Comparison of ENCODE assay signal across 8 mouse cellular contexts in the genomic region with DNA sequence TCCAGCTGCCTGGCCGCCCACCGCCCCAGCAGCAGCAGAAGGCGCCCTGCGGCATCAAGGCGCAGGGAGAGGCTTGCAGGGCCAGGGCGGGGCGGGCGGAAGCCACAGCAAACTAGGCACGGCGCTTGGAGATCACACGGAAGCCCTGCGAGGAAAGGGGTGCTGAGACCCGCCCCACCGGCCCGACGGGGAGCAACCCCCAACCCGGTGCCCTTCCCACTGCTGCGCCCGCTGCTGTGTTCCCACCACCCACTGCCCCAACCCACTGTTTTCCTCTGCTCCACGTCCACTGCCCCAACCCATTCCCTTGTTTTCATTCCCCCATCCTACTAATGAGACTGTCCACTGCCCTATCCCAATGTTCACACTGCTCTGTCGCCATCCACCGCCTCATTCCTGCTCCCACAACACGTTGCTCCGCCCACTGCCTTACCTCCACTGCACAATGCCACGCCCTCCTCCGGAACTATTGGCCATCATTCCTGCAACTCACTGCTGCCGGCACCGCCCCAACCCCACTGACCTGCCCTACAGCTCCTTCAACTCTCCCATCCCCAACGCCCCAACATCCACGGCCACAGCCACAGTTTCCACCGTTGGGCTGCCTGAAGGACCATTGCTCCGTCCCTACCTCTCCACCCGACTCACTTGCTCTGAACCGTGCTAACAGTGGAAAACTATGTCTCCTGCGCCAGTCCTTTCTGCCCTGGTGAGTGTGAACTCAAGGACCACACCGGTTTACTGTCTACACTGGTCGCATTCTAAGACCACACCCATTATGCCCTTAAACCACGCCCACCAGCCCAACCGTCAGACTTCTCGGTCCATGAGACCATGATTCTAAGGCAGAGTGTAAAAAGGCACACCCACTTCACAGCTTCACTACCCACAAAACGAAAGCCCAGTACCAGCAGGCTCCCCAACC. TPM values are rescaled to one million over a fixed set of nuclear protein-coding genes. Genes with fewer than 3 reads are reported as not detected.
A peak's percentile ranks its signal among the peaks of the same experiment; 100 is the strongest.
DNase-seq lines count a peak whose midpoint lies in the region; ATAC-seq and TF ChIP-seq lines count a peak whose summit lies in the region.

No protein-coding gene starts in this region.

- H3K27ac ChIP-seq in bone marrow macrophage, adult 2 months (ENCODE audit: insufficient read depth, low read depth, low read length): no peak overlapping the region
- no peak overlapping the region for H3K27ac ChIP-seq in embryonic facial prominence, embryonic 14.5 days (replicated peaks; ENCODE audit: low read depth, low read length)
- H3K27ac ChIP-seq in heart, embryonic 11.5 days (ENCODE audit: low read depth, low read length): no peak overlapping the region
- no peak overlapping the region for H3K27ac ChIP-seq in kidney, embryonic 14.5 days (ENCODE audit: low read depth, low read length)
- peak overlapping the region; percentile 65 for H3K27ac ChIP-seq in midbrain, postnatal 0 days (ENCODE audit: low read depth, low read length)

- H3K4me3 ChIP-seq in bone marrow macrophage, adult 2 months (ENCODE audit: insufficient read depth, low read length): peak overlapping the region; percentile 65
- peak overlapping the region; percentile 47 for H3K4me3 ChIP-seq in embryonic facial prominence, embryonic 14.5 days (ENCODE audit: low read depth, low read length)
- peak overlapping the region; percentile 55 for H3K4me3 ChIP-seq in heart, embryonic 11.5 days (ENCODE audit: low read depth, low read length)
- peak overlapping the region; percentile 52 for H3K4me3 ChIP-seq in kidney, embryonic 14.5 days (ENCODE audit: low read length)
- H3K4me3 ChIP-seq in midbrain, postnatal 0 days (ENCODE audit: low read depth, low read length): peak overlapping the region; percentile 48

- WGBS in embryonic facial prominence, embryonic 14.5 days: 1% methylated on average over 40 of the region's 41 CpGs
- WGBS in heart, embryonic 11.5 days (ENCODE audit: insufficient replicate concordance): 1% methylated on average over 39 of the region's 41 CpGs
- WGBS in kidney, embryonic 14.5 days: 1% methylated on average over 41 of the region's 41 CpGs
- WGBS in midbrain, postnatal 0 days: 1% methylated on average over 32 of the region's 41 CpGs

- DNase-seq in B cell, adult 2 months: peak; percentile 67 to 71
- DNase-seq in embryonic facial prominence, embryonic 14.5 days (ENCODE audit: low spot score): peak; percentile 92
- DNase-seq in liver: peak; percentile 88
- peak; percentile 91 for DNase-seq in midbrain, postnatal 0 days (ENCODE audit: low spot score)
- DNase-seq in spleen, postnatal 4 days (ENCODE audit: low spot score in 2 of 2): peak; percentile 64 to 75

- TF ChIP-seq POLR2A in bone marrow macrophage, adult 2 months (IDR thresholded peaks at IDR 0.05; ENCODE audit: borderline replicate concordance, low read depth, low read length): no peak

- peak overlapping the region; percentile 94 for H3K4me2 ChIP-seq in embryonic facial prominence, embryonic 14.5 days (ENCODE audit: low read depth, low read length)
- peak overlapping the region; percentile 90 for H3K4me2 ChIP-seq in heart, embryonic 11.5 days
- H3K4me2 ChIP-seq in kidney, embryonic 14.5 days (replicated peaks; ENCODE audit: low read depth, low read length): peak overlapping the region; percentile 93
- peak overlapping the region; percentile 87 for H3K4me2 ChIP-seq in midbrain, postnatal 0 days (ENCODE audit: low read depth, low read length, poor library complexity, severe bottlenecking)

- H3K9me3 ChIP-seq in embryonic facial prominence, embryonic 14.5 days (ENCODE audit: control insufficient read depth, low read length): no peaks in the 10 kb centered on the region
- no peaks in the 10 kb centered on the region for H3K9me3 ChIP-seq in heart, embryonic 11.5 days (replicated peaks; ENCODE audit: control insufficient read depth, low read length)
- no peaks in the 10 kb centered on the region for H3K9me3 ChIP-seq in kidney, embryonic 14.5 days (ENCODE audit: control insufficient read depth, low read length)
- H3K9me3 ChIP-seq in midbrain, postnatal 0 days (ENCODE audit: low read length): no peaks in the 10 kb centered on the region

- H3K9ac ChIP-seq in embryonic facial prominence, embryonic 14.5 days (ENCODE audit: low read depth, low read length): peak overlapping the region; percentile 58
- peak overlapping the region; percentile 70 for H3K9ac ChIP-seq in heart, embryonic 11.5 days (ENCODE audit: low read depth, low read length)
- peak overlapping the region; percentile 60 for H3K9ac ChIP-seq in kidney, embryonic 14.5 days (ENCODE audit: low read depth, low read length)
- H3K9ac ChIP-seq in midbrain, postnatal 0 days (replicated peaks; ENCODE audit: low read length, poor library complexity, severe bottlenecking): peak overlapping the region; percentile 84

- H3K36me3 ChIP-seq in embryonic facial prominence, embryonic 14.5 days (ENCODE audit: control insufficient read depth, insufficient read depth, low read length): no peaks in the 10 kb centered on the region
- H3K36me3 ChIP-seq in heart, embryonic 11.5 days (ENCODE audit: control insufficient read depth, insufficient read depth, low read length): no peaks in the 10 kb centered on the region
- H3K36me3 ChIP-seq in kidney, embryonic 14.5 days (ENCODE audit: control insufficient read depth, insufficient read depth, low read length): no peaks in the 10 kb centered on the region
- H3K36me3 ChIP-seq in midbrain, postnatal 0 days (ENCODE audit: insufficient read depth, low read length): no peaks in the 10 kb centered on the region

- ATAC-seq in embryonic facial prominence, embryonic 14.5 days (ENCODE audit: low read depth): peak; percentile 92
- ATAC-seq in heart, embryonic 11.5 days (replicated peaks; ENCODE audit: insufficient number of reproducible peaks, low FRiP score, low TSS enrichment): peak; percentile 80
- peak; percentile 89 for ATAC-seq in kidney, embryonic 14.5 days (ENCODE audit: low FRiP score, low TSS enrichment)
- peak; percentile 93 for ATAC-seq in midbrain, postnatal 0 days (ENCODE audit: low FRiP score)

- TF ChIP-seq CTCF in bone marrow macrophage, adult 2 months (IDR thresholded peaks at IDR 0.05; ENCODE audit: low read depth, low read length): no peak
- no peak for TF ChIP-seq CTCF in midbrain, postnatal 0 days (IDR thresholded peaks at IDR 0.05)

- peaks cover 4% of the 10 kb centered on the region; the same call in 1 of the 2 replicates for H3K4me1 ChIP-seq in bone marrow macrophage, adult 2 months (ENCODE audit: control insufficient read depth, insufficient read depth, low read length)
- peaks cover 3% of the 10 kb centered on the region for H3K4me1 ChIP-seq in embryonic facial prominence, embryonic 14.5 days (ENCODE audit: control insufficient read depth, insufficient read depth, low read length)
- H3K4me1 ChIP-seq in heart, embryonic 11.5 days (ENCODE audit: control insufficient read depth, insufficient read depth, low read length): 0 out of 2 replicates have a peak, but pooled peaks cover 3% of the 10 kb centered on the region
- H3K4me1 ChIP-seq in kidney, embryonic 14.5 days (ENCODE audit: control insufficient read depth, insufficient read depth, low read length): 0 out of 2 replicates have a peak, but pooled peaks cover 5% of the 10 kb centered on the region
- no peaks in the 10 kb centered on the region for H3K4me1 ChIP-seq in midbrain, postnatal 0 days (ENCODE audit: insufficient read depth, low read length)

- H3K27me3 ChIP-seq in embryonic facial prominence, embryonic 14.5 days (replicated peaks; ENCODE audit: control insufficient read depth, insufficient read depth, low read length): no peaks in the 10 kb centered on the region
- no peaks in the 10 kb centered on the region; the same call in 1 of the 2 replicates for H3K27me3 ChIP-seq in heart, embryonic 11.5 days (ENCODE audit: control insufficient read depth, insufficient read depth, low read length)
- H3K27me3 ChIP-seq in kidney, embryonic 14.5 days (ENCODE audit: control insufficient read depth, insufficient read depth, low read length): peaks cover 4% of the 10 kb centered on the region; the same call in 1 of the 2 replicates
- no peaks in the 10 kb centered on the region for H3K27me3 ChIP-seq in midbrain, postnatal 0 days (ENCODE audit: insufficient read depth, low read length)

RNA-seq across cellular contexts. Expression of gene Pim3, which starts 29.0 kb away (rescaled TPM):
- polyA plus RNA-seq in bone marrow macrophage, adult 2 months (2012; ENCODE audit: insufficient read depth, insufficient read length, missing spikeins): 9.2 and 9.9 TPM in 2 replicates
- 38.6 and 45.1 TPM in 2 replicates for polyA plus RNA-seq in embryonic facial prominence, embryonic 14.5 days (2014; fragmentation: Nextera tagmentation; extraction: Ambion mirVana)
- polyA plus RNA-seq in heart, embryonic 11.5 days (2014; fragmentation: Nextera tagmentation; extraction: Ambion mirVana): 43.7 and 50.1 TPM in 2 replicates
- polyA plus RNA-seq in kidney, embryonic 14.5 days (2014; fragmentation: Nextera tagmentation; extraction: Ambion mirVana): 37.4 and 46.2 TPM in 2 replicates
- total RNA-seq in midbrain, postnatal 0 days (2014; rRNA removed): 78.0 and 95.4 TPM in 2 replicates
- 69.1 and 72.5 TPM in 2 replicates for polyA plus RNA-seq in midbrain, postnatal 0 days (2015; fragmentation: Nextera tagmentation; extraction: Ambion mirVana)
